Mouse (Mus musculus): ENCODE results near the gene Me3. TPM values are rescaled to one million over a fixed set of nuclear protein-coding genes. Genes with fewer than 3 reads are reported as not detected.
A peak's percentile ranks its signal among the peaks of the same experiment; 100 is the strongest.

The Me3 gene
- total and polyA plus RNA-seq, 2 experiments from 2014 or later: 14.7 to 15.6 TPM

DNA sequence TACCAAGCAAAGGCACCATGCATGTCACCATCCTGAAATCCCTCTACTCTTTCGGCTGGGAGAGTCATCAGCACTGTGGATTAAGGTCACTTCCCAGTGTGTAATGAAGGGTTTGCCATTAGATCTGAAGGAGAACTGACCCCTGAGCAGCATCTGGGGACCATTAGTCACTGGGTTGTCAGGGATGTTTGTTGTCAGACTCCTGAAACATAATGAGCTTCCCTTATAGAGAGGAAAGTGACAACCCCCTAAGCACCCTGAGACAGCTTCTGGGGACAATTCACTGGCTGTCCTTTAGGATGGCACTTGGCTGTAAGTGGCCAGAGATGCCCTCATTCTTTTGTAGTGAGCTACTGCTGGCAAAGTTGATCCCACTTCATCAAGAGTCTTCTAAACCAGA, 68.3 kb downstream of the Me3 start:
- no peak overlapping the region for H3K27ac ChIP-seq (ENCODE audit: low read depth, low read length)
- no peaks in the 10 kb centered on the region for H3K27me3 ChIP-seq (ENCODE audit: insufficient read depth, low read length)
- no peaks in the 10 kb centered on the region for H3K4me1 ChIP-seq (ENCODE audit: insufficient read depth)
- no peaks in the 10 kb centered on the region for H3K36me3 ChIP-seq (ENCODE audit: insufficient read depth)
- H3K4me3 ChIP-seq (ENCODE audit: low read depth, low read length): no peak overlapping the region
- 63% methylated on average over 1 of the region's 1 CpGs for WGBS
- DNase-seq (no peak), ATAC-seq (no peak)
- H3K9ac ChIP-seq: no peak overlapping the region
- H3K4me2 ChIP-seq (ENCODE audit: low read depth): no peak overlapping the region
- TF ChIP-seq CTCF (IDR thresholded peaks at IDR 0.05; ENCODE audit: low read depth): no peak
- H3K9me3 ChIP-seq (ENCODE audit: low read length): no peaks in the 10 kb centered on the region

DNA sequence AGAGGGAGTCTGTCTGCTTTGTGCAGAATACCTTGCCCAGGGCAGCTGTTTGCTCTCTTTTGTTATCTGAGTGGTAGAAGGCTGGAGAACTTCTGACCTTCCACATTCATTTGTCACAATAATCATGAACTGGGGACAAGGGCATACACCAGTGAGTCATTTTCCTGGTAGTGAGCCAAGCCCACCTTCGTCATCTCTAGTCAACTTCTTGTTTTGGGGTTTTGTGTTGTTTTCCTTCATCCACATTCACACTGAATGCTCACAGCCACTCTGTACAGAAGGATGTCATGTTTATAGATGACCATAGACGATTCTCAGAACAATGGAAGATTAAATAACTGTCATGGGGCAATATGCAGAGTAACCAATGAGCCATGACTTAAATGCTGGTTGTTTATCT, 78.6 kb downstream of the Me3 start:
- H3K9me3 ChIP-seq (ENCODE audit: low read length): no peaks in the 10 kb centered on the region
- H3K4me2 ChIP-seq (ENCODE audit: low read depth): no peak overlapping the region
- H3K27me3 ChIP-seq (ENCODE audit: insufficient read depth, low read length): no peaks in the 10 kb centered on the region
- ATAC-seq (no peak), DNase-seq (no peak)
- TF ChIP-seq CTCF (IDR thresholded peaks at IDR 0.05; ENCODE audit: low read depth): no peak
- H3K36me3 ChIP-seq (ENCODE audit: insufficient read depth): no peaks in the 10 kb centered on the region
- H3K4me3 ChIP-seq (ENCODE audit: low read depth, low read length): no peak overlapping the region
- 74% methylated on average over 2 of the region's 2 CpGs for WGBS
- H3K27ac ChIP-seq (ENCODE audit: low read depth, low read length): no peak overlapping the region
- no peaks in the 10 kb centered on the region for H3K4me1 ChIP-seq (ENCODE audit: insufficient read depth)
- H3K9ac ChIP-seq: no peak overlapping the region

DNA sequence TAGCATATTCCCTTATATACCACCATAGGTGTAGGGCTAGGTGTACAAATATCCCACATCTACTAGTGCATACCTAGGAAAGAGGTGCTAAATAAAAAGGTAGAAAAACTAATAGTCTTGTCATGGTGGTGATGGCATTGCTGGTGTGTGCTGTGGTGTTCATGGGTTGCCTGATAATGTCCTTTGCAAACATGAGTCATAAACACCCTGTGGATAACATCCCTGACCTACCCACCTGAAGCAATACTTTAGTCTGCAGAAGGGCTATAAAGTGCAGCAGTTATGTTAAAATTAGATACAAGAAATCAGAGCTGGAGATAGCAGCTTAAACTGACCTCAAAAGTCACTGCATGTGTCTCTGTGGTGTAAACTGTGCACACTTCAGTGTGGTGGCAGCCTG, 80.9 kb downstream of the Me3 start:
- Histone ChIP-seq H3K9ac (no peak overlapping the region), H3K36me3 (ENCODE audit: insufficient read depth) (no peaks in the 10 kb centered on the region), H3K27ac (ENCODE audit: low read depth, low read length) (no peak overlapping the region), H3K27me3 (ENCODE audit: insufficient read depth, low read length) (no peaks in the 10 kb centered on the region), H3K9me3 (ENCODE audit: low read length) (no peaks in the 10 kb centered on the region), H3K4me2 (ENCODE audit: low read depth) (no peak overlapping the region), H3K4me3 (ENCODE audit: low read depth, low read length) (no peak overlapping the region), H3K4me1 (ENCODE audit: insufficient read depth) (no peaks in the 10 kb centered on the region)
- ATAC-seq (no peak), DNase-seq (no peak)
- TF ChIP-seq CTCF (IDR thresholded peaks at IDR 0.05; ENCODE audit: low read depth): no peak

DNA sequence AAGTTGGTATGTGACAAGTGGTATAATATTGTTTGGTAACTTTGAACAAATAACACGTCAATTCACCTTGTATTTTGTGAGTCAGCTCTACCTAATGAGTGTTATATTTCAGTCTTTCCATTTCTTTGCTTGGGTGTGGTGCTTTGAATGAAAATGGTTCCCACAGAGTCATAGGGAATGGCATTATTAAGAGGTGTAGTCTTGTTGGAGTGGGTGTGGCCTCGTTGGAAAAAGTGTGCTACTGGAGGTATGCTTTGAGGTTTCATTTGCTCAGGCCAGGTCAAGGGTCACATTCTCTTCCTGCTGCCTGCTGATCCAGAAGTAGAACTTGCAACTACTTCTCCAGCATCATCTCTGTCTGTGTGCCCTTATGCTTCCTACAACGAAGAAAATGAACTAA, 84.0 kb downstream of the Me3 start:
- ATAC-seq (no peak), DNase-seq (no peak)
- 90% methylated on average over 3 of the region's 3 CpGs for WGBS
- Histone ChIP-seq H3K4me2 (ENCODE audit: low read depth) (no peak overlapping the region), H3K27ac (ENCODE audit: low read depth, low read length) (no peak overlapping the region), H3K9me3 (ENCODE audit: low read length) (no peaks in the 10 kb centered on the region), H3K4me1 (ENCODE audit: insufficient read depth) (no peaks in the 10 kb centered on the region), H3K9ac (no peak overlapping the region), H3K36me3 (ENCODE audit: insufficient read depth) (no peaks in the 10 kb centered on the region), H3K27me3 (ENCODE audit: insufficient read depth, low read length) (no peaks in the 10 kb centered on the region), H3K4me3 (ENCODE audit: low read depth, low read length) (no peak overlapping the region)
- no peak for TF ChIP-seq CTCF (IDR thresholded peaks at IDR 0.05; ENCODE audit: low read depth)

DNA sequence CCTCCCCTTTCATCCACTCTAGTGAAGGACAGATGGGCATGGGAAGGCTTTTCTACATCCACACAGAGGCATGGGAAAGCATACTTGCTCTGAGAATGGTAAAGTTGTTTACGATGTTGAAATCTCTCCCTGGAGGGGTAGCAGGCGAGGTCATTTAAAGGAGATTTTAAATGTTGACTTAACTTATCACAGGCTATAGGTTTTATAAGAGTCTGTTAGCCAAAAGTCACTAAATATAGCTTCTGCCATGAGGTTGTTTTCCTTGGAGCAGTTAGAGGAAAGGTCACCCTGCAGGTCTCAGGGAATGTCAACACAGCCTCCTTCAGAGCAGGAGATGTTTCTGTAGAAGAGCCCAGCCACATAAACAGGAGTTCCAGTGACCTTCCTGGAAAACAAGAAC, 85.3 kb downstream of the Me3 start:
- no peaks in the 10 kb centered on the region for H3K4me1 ChIP-seq (ENCODE audit: insufficient read depth)
- H3K9me3 ChIP-seq (ENCODE audit: low read length): no peaks in the 10 kb centered on the region
- 85% methylated on average over 2 of the region's 2 CpGs for WGBS
- H3K27me3 ChIP-seq (ENCODE audit: insufficient read depth, low read length): no peaks in the 10 kb centered on the region
- H3K9ac ChIP-seq: no peak overlapping the region
- no peak for DNase-seq
- no peak for TF ChIP-seq CTCF (IDR thresholded peaks at IDR 0.05; ENCODE audit: low read depth)
- no peak overlapping the region for H3K4me3 ChIP-seq (ENCODE audit: low read depth, low read length)
- no peak overlapping the region for H3K4me2 ChIP-seq (ENCODE audit: low read depth)
- ATAC-seq: no peak
- no peak overlapping the region for H3K27ac ChIP-seq (ENCODE audit: low read depth, low read length)
- no peaks in the 10 kb centered on the region for H3K36me3 ChIP-seq (ENCODE audit: insufficient read depth)

DNA sequence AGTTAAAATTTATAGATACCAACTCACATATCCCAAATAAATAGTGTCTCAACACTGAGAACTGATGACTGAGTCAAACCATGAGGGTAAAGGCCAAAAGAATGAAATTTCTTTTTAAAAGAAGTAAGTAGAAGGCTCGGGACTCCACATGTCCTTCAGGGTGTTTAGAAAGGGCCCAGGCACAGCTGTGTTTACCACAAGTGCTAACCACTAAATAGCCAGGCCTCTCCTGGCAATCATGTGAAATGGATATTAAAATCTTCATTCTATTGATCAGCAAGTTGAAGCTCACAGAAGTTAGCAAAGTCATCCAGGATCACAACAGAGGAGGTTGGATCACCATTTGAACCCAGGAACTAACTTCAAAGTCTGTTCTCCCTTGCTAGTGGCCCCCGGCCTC, 86.1 kb downstream of the Me3 start:
- Histone ChIP-seq H3K4me1 (ENCODE audit: insufficient read depth) (no peaks in the 10 kb centered on the region), H3K4me2 (ENCODE audit: low read depth) (no peak overlapping the region), H3K27me3 (ENCODE audit: insufficient read depth, low read length) (no peaks in the 10 kb centered on the region), H3K9ac (no peak overlapping the region), H3K36me3 (ENCODE audit: insufficient read depth) (no peaks in the 10 kb centered on the region), H3K9me3 (ENCODE audit: low read length) (no peaks in the 10 kb centered on the region), H3K4me3 (ENCODE audit: low read depth, low read length) (no peak overlapping the region), H3K27ac (ENCODE audit: low read depth, low read length) (no peak overlapping the region)
- WGBS: 83% methylated on average over 2 of the region's 2 CpGs
- no peak for ATAC-seq
- TF ChIP-seq CTCF (IDR thresholded peaks at IDR 0.05; ENCODE audit: low read depth): no peak
- no peak for DNase-seq

DNA sequence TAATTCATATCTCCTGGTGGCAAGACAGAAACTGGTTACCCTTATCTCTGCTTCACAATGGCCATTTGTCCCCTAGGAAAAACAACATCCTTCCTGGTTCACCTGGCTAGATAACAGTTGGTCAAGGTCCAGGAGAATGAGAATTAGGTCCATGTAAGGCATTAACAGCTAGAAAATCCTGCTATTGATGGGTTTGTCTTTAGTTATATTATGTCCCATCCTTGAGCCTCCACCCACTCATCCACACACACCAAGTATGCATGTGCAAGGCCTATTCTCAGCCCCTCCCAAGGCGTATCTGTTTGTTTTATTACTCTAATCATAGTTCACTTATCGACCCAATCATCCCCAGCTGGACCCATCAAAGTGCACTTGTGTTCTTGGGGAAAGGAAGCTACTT, 88.1 kb downstream of the Me3 start:
- H3K9ac ChIP-seq: no peak overlapping the region
- 89% methylated on average over 2 of the region's 2 CpGs for WGBS
- no peaks in the 10 kb centered on the region for H3K36me3 ChIP-seq (ENCODE audit: insufficient read depth)
- no peaks in the 10 kb centered on the region for H3K27me3 ChIP-seq (ENCODE audit: insufficient read depth, low read length)
- H3K4me2 ChIP-seq (ENCODE audit: low read depth): no peak overlapping the region
- no peaks in the 10 kb centered on the region for H3K4me1 ChIP-seq (ENCODE audit: insufficient read depth)
- no peak overlapping the region for H3K4me3 ChIP-seq (ENCODE audit: low read depth, low read length)
- no peak for DNase-seq
- no peaks in the 10 kb centered on the region for H3K9me3 ChIP-seq (ENCODE audit: low read length)
- no peak for ATAC-seq
- H3K27ac ChIP-seq (ENCODE audit: low read depth, low read length): no peak overlapping the region
- TF ChIP-seq CTCF (IDR thresholded peaks at IDR 0.05; ENCODE audit: low read depth): no peak

DNA sequence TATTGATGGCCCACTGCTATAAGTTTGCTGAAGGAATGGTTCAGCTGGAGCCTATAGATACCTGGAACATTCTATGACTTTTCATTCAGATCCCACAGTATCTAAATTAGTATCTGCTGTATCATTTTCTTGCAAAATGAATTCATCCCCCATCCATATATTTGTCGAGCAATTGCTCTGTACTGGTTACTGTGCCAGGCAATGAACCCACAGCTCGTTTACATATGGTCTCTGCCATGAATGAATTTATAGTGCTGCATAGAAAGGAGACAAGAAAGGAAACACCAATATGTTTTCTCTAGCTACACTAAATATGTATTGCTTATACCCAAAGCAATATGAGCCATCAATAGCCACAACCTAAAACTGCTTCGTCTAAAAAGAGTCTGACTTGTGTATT, 94.5 kb downstream of the Me3 start:
- no peak overlapping the region for H3K9ac ChIP-seq
- no peaks in the 10 kb centered on the region for H3K9me3 ChIP-seq (ENCODE audit: low read length)
- H3K4me2 ChIP-seq (ENCODE audit: low read depth): no peak overlapping the region
- H3K4me3 ChIP-seq (ENCODE audit: low read depth, low read length): no peak overlapping the region
- TF ChIP-seq CTCF (IDR thresholded peaks at IDR 0.05; ENCODE audit: low read depth): no peak
- 64% methylated on average over 3 of the region's 3 CpGs for WGBS
- H3K27me3 ChIP-seq (ENCODE audit: insufficient read depth, low read length): no peaks in the 10 kb centered on the region
- no peaks in the 10 kb centered on the region for H3K36me3 ChIP-seq (ENCODE audit: insufficient read depth)
- peak overlapping the region; percentile 62; the same call in 1 of the 2 replicates for H3K27ac ChIP-seq (ENCODE audit: low read depth, low read length)
- H3K4me1 ChIP-seq (ENCODE audit: insufficient read depth): peaks cover 2% of the 10 kb centered on the region; the same call in 1 of the 2 replicates
- DNase-seq (peak; percentile 20), ATAC-seq (peak; percentile 65)

Measured in forebrain, postnatal 0 days (tissue).